Mouse (Mus musculus): ENCODE measurements at regions not wholly inside any gene's neighbourhood (a gene's known extent, or its start where the extent isn't known, plus 50 kb on each side); places are given as distances from the start of the nearest gene placed in this dataset.
A peak's percentile ranks its signal among the peaks of the same experiment; 100 is the strongest.

DNA sequence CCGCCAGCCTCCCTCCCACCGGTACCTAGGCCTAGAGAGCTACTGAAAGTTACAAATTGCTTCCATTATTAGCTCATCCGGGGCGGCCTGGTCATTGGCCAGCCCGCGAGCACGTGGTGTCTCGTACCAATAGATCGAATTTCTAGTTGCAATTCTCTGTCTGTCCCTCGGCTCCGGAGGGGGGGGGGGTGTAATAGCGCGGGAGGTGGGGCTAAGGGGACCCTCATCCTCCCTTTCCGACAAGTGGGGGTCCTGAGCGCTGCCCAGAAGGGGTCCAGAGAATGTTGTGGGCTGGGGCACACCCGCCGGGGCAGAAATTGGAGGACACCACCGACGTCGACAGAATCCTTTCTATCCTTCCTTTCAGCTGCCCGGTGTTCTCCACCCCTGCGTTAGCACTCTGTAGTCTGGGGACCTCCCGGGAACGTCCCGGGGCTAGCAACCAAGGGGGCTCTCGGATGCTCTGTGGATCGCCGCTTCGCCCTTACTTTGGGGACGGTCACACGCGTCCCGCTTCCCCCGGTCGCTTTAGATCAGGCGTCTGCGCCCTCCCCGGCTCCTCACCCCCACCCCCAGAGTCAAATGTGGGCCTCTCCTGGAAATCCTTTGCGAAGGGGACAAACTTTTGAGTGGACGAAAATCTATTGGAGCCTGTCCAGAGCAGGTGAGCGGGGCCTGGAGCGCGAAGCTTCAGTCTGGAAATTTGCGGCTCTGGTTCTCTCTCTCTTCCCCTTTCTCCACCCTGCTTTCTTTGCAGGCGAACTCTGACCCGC, 64.6 kb downstream of the Smug1 start:
- H3K27me3 ChIP-seq, result peaks cover 98% of the 10 kb centered on the region
- no peak overlapping the region for H3K27ac ChIP-seq

DNA sequence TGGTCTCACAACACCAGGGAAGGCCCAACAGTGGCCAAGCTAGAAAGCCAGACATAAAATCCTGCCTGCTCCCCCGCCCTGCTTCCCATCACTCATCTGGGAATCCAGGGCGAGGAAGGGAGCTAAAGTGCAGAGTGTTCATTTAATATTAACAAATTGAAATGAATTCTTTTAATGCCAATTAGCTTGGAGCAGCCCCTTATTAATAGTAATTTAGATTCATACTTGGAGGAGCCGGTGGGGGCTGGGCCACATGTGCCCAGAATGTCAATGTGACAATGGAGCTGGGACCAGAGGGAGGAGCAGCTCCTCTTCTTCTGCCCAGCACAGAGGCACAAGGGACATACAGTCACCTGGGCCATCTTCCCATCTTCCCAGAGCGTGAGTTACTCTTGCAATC, 66.8 kb downstream of the Smug1 start:
- H3K27me3 ChIP-seq, result peaks cover 98% of the 10 kb centered on the region
- 59% methylated on average over 4 of the region's 4 CpGs for WGBS
- H3K36me3 ChIP-seq, result no peaks in the 10 kb centered on the region
- no peak overlapping the region for H3K4me2 ChIP-seq
- H3K4me1 ChIP-seq, result 0 out of 2 replicates have a peak, but pooled peaks cover 10% of the 10 kb centered on the region
- no peak for ATAC-seq (ENCODE audit: insufficient number of reproducible peaks, insufficient read depth, low FRiP score, low TSS enrichment, low read depth)
- H3K9ac ChIP-seq, result no peak overlapping the region
- no peak overlapping the region for H3K4me3 ChIP-seq
- H3K9me3 ChIP-seq, result no peaks in the 10 kb centered on the region
- no peak overlapping the region for H3K27ac ChIP-seq

More for the DNA sequence above, 64.6 kb downstream of the Smug1 start:
- Histone ChIP-seq H3K9ac (peak overlapping the region; percentile 46; the same call in 1 of the 2 replicates), H3K4me2 (peak overlapping the region; percentile 62), H3K9me3 (no peaks in the 10 kb centered on the region), H3K4me3 (peak overlapping the region; percentile 40), H3K36me3 (no peaks in the 10 kb centered on the region), H3K4me1 (0 out of 2 replicates have a peak, but pooled peaks cover 10% of the 10 kb centered on the region)
- ATAC-seq (ENCODE audit: insufficient number of reproducible peaks, insufficient read depth, low FRiP score, low TSS enrichment, low read depth), result no peak
- WGBS, result 1% methylated on average over 46 of the region's 46 CpGs

DNA sequence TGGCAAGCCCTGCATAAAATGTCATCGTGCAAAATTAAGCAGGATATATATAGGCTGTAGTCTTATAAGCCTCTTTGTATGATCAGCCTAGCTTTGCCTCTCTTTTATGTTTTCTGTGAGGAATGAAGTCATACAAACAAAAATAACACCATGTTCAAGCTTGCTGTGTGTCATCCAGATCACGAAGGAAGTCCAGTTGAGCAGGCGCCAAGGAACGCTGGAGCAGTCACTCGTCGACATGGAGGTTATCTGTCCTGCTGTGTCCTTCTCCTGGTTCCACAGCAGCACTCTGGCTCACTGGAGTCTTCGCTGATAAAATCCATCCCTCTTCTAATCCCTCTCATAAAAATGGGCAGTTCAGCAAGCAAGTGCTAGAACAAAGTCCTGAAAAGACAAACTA, 72.4 kb downstream of the Smug1 start:
- WGBS, result 75% methylated on average over 7 of the region's 7 CpGs
- peaks cover 93% of the 10 kb centered on the region for H3K27me3 ChIP-seq

DNA sequence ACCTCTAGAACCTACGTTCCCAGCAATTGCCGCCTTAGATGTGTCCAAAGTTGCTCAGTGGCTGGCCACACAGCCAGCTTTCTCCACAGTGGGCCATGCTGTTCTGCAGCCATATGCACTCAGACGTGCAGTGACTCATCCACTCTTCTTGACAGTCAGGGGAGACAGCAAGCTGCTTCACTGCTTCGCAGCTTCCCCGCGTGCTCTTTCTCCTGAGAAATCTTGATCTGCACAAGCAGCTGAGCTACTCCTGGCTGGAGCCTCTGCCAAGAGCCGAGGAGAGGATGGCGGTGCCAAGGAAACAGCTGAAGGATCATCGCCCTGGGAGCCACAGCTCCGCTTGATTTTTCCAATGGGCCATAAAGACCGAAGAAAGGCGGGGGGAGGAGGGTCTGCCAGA, 73.2 kb downstream of the Smug1 start:
- no peak overlapping the region for H3K4me3 ChIP-seq
- H3K9ac ChIP-seq, result no peak overlapping the region
- no peak overlapping the region for H3K4me2 ChIP-seq
- H3K27ac ChIP-seq, result no peak overlapping the region
- no peaks in the 10 kb centered on the region for H3K9me3 ChIP-seq
- WGBS, result 61% methylated on average over 12 of the region's 12 CpGs
- ATAC-seq (ENCODE audit: insufficient number of reproducible peaks, insufficient read depth, low FRiP score, low TSS enrichment, low read depth), result no peak
- no peaks in the 10 kb centered on the region for H3K4me1 ChIP-seq
- no peaks in the 10 kb centered on the region for H3K36me3 ChIP-seq
- H3K27me3 ChIP-seq, result peaks cover 93% of the 10 kb centered on the region

More for the DNA sequence above, 72.4 kb downstream of the Smug1 start:
- no peak for ATAC-seq (ENCODE audit: insufficient number of reproducible peaks, insufficient read depth, low FRiP score, low TSS enrichment, low read depth)
- no peak overlapping the region for H3K9ac ChIP-seq
- no peak overlapping the region for H3K4me3 ChIP-seq
- H3K4me2 ChIP-seq, result no peak overlapping the region
- no peak overlapping the region for H3K27ac ChIP-seq
- no peaks in the 10 kb centered on the region for H3K9me3 ChIP-seq
- no peaks in the 10 kb centered on the region for H3K4me1 ChIP-seq
- H3K36me3 ChIP-seq, result no peaks in the 10 kb centered on the region

DNA sequence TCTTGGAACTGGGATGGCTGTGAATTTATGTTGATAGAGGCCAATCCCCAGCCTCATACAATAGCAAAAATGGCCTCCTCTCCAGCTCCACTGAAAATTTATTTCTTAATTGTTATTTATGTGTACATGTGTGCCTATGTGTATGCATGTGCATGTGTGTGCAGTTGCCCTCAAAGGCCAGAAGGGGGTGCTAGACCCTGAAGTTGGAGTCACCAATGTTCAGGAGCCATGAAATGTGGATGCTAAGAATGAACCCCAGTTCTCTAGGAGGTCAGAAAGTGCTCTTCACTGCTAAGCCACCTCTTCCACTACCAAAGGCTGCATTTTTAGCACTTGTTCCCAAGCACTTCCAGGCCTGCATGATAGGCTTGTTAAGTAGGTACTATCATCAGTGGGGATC, 73.8 kb downstream of the Hoxc4 start:
- Histone ChIP-seq H3K36me3 (no peaks in the 10 kb centered on the region), H3K4me3 (no peak overlapping the region), H3K4me1 (peaks cover under 1% of the 10 kb centered on the region), H3K27me3 (peaks cover 94% of the 10 kb centered on the region), H3K9ac (no peak overlapping the region), H3K9me3 (no peaks in the 10 kb centered on the region), H3K4me2 (no peak overlapping the region), H3K27ac (no peak overlapping the region)
- ATAC-seq (ENCODE audit: insufficient number of reproducible peaks, insufficient read depth, low FRiP score, low TSS enrichment, low read depth), result no peak

DNA sequence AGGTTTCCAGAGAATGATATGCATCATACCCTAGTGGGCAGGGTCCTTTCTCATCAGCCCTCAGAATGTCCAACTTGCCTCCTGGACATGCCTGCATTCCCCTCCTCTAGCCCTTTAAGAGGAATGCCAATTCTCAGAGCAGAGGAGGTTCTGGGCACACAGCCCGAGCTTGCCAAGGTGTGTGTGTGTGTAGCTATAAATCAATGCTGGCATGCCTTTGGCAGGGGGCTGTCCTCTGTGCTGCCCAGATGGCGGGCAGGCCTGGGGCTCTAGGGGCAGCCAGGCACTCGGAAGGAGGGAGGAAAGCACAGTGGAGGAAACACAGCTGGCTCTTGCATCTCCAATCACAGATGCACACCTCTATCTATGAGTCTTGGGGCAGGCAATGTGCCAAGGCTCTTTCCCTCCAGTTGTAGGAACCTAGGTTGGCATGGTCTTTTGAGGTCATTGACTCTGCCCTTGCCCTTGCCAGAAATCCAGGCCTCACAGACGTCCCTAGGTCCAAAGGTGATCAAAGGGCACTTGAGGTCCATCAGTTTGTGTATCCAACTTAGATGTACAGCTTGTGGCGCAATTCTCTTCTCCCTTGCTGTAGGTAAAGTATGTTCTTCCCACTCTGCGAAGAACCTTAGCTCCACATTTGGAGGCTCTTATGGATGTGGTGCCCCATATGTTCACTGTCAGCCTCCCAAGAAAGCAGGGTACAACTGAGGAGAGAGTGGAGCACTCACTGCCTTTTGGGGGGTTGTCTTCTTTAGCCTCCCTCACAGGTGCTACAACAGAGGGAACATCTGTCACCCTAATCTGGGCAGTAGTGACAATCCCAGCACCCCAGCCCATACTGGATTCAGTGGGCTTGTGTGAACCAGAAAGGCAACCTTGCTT, 71.8 kb downstream of the Hoxc4 start:
- H3K9ac ChIP-seq, result no peak overlapping the region
- no peaks in the 10 kb centered on the region for H3K36me3 ChIP-seq
- no peak overlapping the region for H3K4me2 ChIP-seq
- H3K9me3 ChIP-seq, result no peaks in the 10 kb centered on the region
- peaks cover 94% of the 10 kb centered on the region for H3K27me3 ChIP-seq
- 57% methylated on average over 6 of the region's 6 CpGs for WGBS
- H3K27ac ChIP-seq, result no peak overlapping the region
- H3K4me3 ChIP-seq, result no peak overlapping the region
- peaks cover 21% of the 10 kb centered on the region for H3K4me1 ChIP-seq
- no peak for ATAC-seq (ENCODE audit: insufficient number of reproducible peaks, insufficient read depth, low FRiP score, low TSS enrichment, low read depth)

DNA sequence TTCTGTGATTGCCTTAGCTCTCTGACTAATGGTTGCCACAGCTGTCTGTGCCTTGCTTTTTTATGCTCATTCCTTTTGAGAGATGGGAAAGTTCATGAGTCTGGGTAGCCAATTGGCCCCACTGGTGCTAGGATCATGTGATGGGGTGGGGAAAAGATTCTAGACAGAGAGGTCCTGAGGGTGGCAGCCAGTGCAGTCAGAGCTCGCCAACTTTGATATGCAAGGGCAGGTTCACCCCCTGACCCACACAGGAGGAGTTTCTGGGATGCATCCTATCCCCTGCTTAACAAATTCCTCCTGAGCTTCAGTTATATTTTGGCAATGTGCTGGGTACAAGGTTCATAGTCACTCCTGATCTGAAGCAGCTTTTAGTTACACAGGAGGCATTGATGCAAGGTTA, 71.1 kb downstream of the Hoxc4 start:
- peaks cover 94% of the 10 kb centered on the region for H3K27me3 ChIP-seq
- H3K4me1 ChIP-seq, result peaks cover 21% of the 10 kb centered on the region
- no peak overlapping the region for H3K27ac ChIP-seq
- no peaks in the 10 kb centered on the region for H3K36me3 ChIP-seq
- 37% methylated on average over 1 of the region's 1 CpGs for WGBS
- H3K9me3 ChIP-seq, result no peaks in the 10 kb centered on the region
- no peak for ATAC-seq (ENCODE audit: insufficient number of reproducible peaks, insufficient read depth, low FRiP score, low TSS enrichment, low read depth)
- no peak overlapping the region for H3K4me2 ChIP-seq
- H3K4me3 ChIP-seq, result no peak overlapping the region
- no peak overlapping the region for H3K9ac ChIP-seq

DNA sequence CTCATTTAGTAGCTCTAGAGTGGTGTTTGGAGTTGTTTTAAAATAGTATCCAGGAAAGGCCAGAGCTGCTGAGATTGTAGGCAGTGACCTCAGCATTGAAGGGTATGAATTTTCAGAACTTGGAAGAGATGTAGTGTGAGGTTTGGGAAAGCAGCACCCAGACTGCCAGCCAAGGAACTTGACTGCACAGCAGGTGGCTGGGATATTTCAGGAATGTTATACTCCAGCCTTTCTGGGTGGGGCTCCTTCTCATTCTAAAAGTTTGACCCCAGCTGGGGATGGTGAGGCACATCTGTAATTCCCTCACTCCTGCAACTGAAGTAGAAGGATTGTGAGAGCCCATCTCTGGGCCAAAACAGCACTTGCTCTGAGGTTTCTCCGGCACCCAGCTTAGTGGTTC, 70.7 kb downstream of the Hoxc4 start:
- H3K27ac ChIP-seq, result no peak overlapping the region
- no peak overlapping the region for H3K4me2 ChIP-seq
- 79% methylated on average over 1 of the region's 1 CpGs for WGBS
- H3K36me3 ChIP-seq, result no peaks in the 10 kb centered on the region
- no peak for ATAC-seq (ENCODE audit: insufficient number of reproducible peaks, insufficient read depth, low FRiP score, low TSS enrichment, low read depth)
- H3K9me3 ChIP-seq, result no peaks in the 10 kb centered on the region
- no peak overlapping the region for H3K9ac ChIP-seq
- H3K4me1 ChIP-seq, result peaks cover 21% of the 10 kb centered on the region
- H3K27me3 ChIP-seq, result peaks cover 94% of the 10 kb centered on the region
- no peak overlapping the region for H3K4me3 ChIP-seq

DNA sequence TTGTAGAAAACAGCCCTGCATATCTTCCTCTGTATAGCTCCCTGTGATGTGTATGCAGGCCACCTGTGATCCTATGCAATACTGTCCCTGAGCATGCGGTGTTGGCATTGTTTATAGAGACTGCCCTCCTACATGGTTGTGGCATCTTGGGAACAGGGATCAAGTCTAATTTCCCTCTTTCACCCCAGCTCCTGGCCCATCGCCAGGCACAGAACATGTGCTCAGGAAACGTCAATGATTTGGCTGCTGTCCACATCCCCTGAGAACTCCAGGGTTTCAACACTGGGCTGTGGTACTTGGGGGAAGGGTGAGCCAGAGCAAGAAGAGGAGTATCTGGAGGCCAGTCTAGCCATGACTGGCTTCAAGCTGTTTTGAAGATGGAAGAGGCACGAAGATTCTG, 68.5 kb downstream of the Hoxc4 start:
- peaks cover 21% of the 10 kb centered on the region for H3K4me1 ChIP-seq
- no peak overlapping the region for H3K9ac ChIP-seq
- no peak overlapping the region for H3K27ac ChIP-seq
- 14% methylated on average over 4 of the region's 4 CpGs for WGBS
- no peak for ATAC-seq (ENCODE audit: insufficient number of reproducible peaks, insufficient read depth, low FRiP score, low TSS enrichment, low read depth)
- no peak overlapping the region for H3K4me2 ChIP-seq
- no peak overlapping the region for H3K4me3 ChIP-seq
- no peaks in the 10 kb centered on the region for H3K36me3 ChIP-seq
- H3K9me3 ChIP-seq, result no peaks in the 10 kb centered on the region
- H3K27me3 ChIP-seq, result peaks cover 95% of the 10 kb centered on the region

DNA sequence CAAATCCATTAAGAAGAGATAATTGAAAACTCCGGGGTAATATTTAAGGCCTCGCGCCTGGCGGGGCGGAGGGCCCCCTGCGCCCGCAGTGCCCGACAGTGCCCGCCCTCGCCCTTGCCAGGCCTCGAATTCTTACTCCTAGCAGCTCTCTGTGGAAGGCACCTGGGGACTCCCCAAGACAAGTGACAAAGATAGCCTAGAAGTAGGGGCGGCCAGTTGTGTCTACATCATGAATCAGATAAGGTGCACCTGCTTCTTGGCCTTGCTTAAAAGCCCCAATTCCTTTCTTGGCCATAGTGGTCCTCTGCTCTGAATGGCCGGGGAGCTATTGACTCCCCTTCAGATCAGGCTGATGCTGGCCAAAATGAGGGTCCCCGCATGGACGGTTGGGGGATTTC, 67.9 kb downstream of the Hoxc4 start:
- Histone ChIP-seq H3K27me3 (peaks cover 100% of the 10 kb centered on the region), H3K9me3 (no peaks in the 10 kb centered on the region), H3K4me2 (peak overlapping the region; percentile 53), H3K36me3 (no peaks in the 10 kb centered on the region), H3K27ac (no peak overlapping the region), H3K4me3 (peak overlapping the region; percentile 30), H3K9ac (no peak overlapping the region), H3K4me1 (peaks cover 21% of the 10 kb centered on the region)
- WGBS, result 11% methylated on average over 15 of the region's 15 CpGs
- no peak for ATAC-seq (ENCODE audit: insufficient number of reproducible peaks, insufficient read depth, low FRiP score, low TSS enrichment, low read depth)
